Mouse (Mus musculus): Measurements from ENCODE around the gene Wnt1. TPM values are rescaled to one million over a fixed set of nuclear protein-coding genes. Genes with fewer than 3 reads are reported as not detected.

Wnt1 gene
- polyA plus RNA-seq, 1 experiment from 2014 or later = 1.3 TPM

- H3K4me1 ChIP-seq = peaks cover 37% of the 10 kb centered on the region
- peaks cover 98% of the 10 kb centered on the region for H3K27me3 ChIP-seq (ENCODE audit: poor library complexity, severe bottlenecking)
- DNase-seq (ENCODE audit: extremely low spot score, low spot score) = no peak
- H3K9me3 ChIP-seq = no peaks in the 10 kb centered on the region; the same call in 1 of the 2 replicates
- 29% methylated on average over 6 of the region's 6 CpGs for WGBS
- no peaks in the 10 kb centered on the region for H3K36me3 ChIP-seq (replicated peaks)
- no peak overlapping the region for H3K4me3 ChIP-seq
- no peak overlapping the region for H3K27ac ChIP-seq
Observed at GRCm38 (mm10) chr15:98781166-98781565, 8.5 kb upstream of the Wnt1 start.

- no peak for DNase-seq (ENCODE audit: extremely low spot score, low spot score)
- Histone ChIP-seq H3K27ac (no peak overlapping the region), H3K27me3 (ENCODE audit: poor library complexity, severe bottlenecking) (peaks cover 98% of the 10 kb centered on the region), H3K9me3 (no peaks in the 10 kb centered on the region; the same call in 1 of the 2 replicates), H3K36me3 (replicated peaks) (no peaks in the 10 kb centered on the region), H3K4me1 (peaks cover 14% of the 10 kb centered on the region), H3K4me3 (no peak overlapping the region)
- 43% methylated on average over 7 of the region's 7 CpGs for WGBS
Observed at GRCm38 (mm10) chr15:98785744-98786143, 3.9 kb upstream of the Wnt1 start.

GRCm38 (mm10) chr15:98787930-98788329, 1.7 kb upstream of the Wnt1 start:
- Histone ChIP-seq H3K27me3 (ENCODE audit: poor library complexity, severe bottlenecking) (peaks cover 98% of the 10 kb centered on the region), H3K4me3 (no peak overlapping the region), H3K9me3 (no peaks in the 10 kb centered on the region; the same call in 1 of the 2 replicates), H3K4me1 (peaks cover 35% of the 10 kb centered on the region), H3K27ac (no peak overlapping the region), H3K36me3 (replicated peaks) (no peaks in the 10 kb centered on the region)
- DNase-seq (ENCODE audit: extremely low spot score, low spot score) = no peak
- WGBS = 44% methylated on average over 4 of the region's 4 CpGs

- H3K4me3 ChIP-seq = peak overlapping the region; percentile 31
- H3K27ac ChIP-seq = 0 out of 2 replicates have a peak overlapping the region, but pooled peaks have one; percentile 30
- no peak for DNase-seq (ENCODE audit: extremely low spot score, low spot score)
- peaks cover 100% of the 10 kb centered on the region for H3K27me3 ChIP-seq (ENCODE audit: poor library complexity, severe bottlenecking)
- 12% methylated on average over 24 of the region's 24 CpGs for WGBS
- no peaks in the 10 kb centered on the region; the same call in 1 of the 2 replicates for H3K9me3 ChIP-seq
- peaks cover 42% of the 10 kb centered on the region for H3K4me1 ChIP-seq
- no peaks in the 10 kb centered on the region for H3K36me3 ChIP-seq (replicated peaks)
Observed at GRCm38 (mm10) chr15:98788972-98789660, 541 bp upstream of the Wnt1 start.

GRCm38 (mm10) chr15:98790761-98791160, 1.1 kb downstream of the Wnt1 start:
- WGBS = under 1% methylated on average over 23 of the region's 23 CpGs
- peak overlapping the region; percentile 15 for H3K4me3 ChIP-seq
- no peak for DNase-seq (ENCODE audit: extremely low spot score, low spot score)
- H3K36me3 ChIP-seq (replicated peaks) = no peaks in the 10 kb centered on the region
- H3K27ac ChIP-seq = no peak overlapping the region
- peaks cover 100% of the 10 kb centered on the region for H3K27me3 ChIP-seq (ENCODE audit: poor library complexity, severe bottlenecking)
- H3K4me1 ChIP-seq = peaks cover 48% of the 10 kb centered on the region
- H3K9me3 ChIP-seq = no peaks in the 10 kb centered on the region; the same call in 1 of the 2 replicates

GRCm38 (mm10) chr15:98791221-98791620, 1.6 kb downstream of the Wnt1 start:
- no peaks in the 10 kb centered on the region for H3K9me3 ChIP-seq
- H3K27me3 ChIP-seq (ENCODE audit: poor library complexity, severe bottlenecking) = peaks cover 100% of the 10 kb centered on the region
- peaks cover 52% of the 10 kb centered on the region for H3K4me1 ChIP-seq
- H3K27ac ChIP-seq = no peak overlapping the region
- H3K4me3 ChIP-seq = peak overlapping the region; percentile 15; the same call in 1 of the 2 replicates
- DNase-seq (ENCODE audit: extremely low spot score, low spot score) = peak; percentile 40
- no peaks in the 10 kb centered on the region for H3K36me3 ChIP-seq (replicated peaks)
- 1% methylated on average over 12 of the region's 12 CpGs for WGBS

GRCm38 (mm10) chr15:98791771-98792170, 2.1 kb downstream of the Wnt1 start:
- H3K27me3 ChIP-seq (ENCODE audit: poor library complexity, severe bottlenecking) = peaks cover 100% of the 10 kb centered on the region
- no peak overlapping the region for H3K27ac ChIP-seq
- DNase-seq (ENCODE audit: extremely low spot score, low spot score) = no peak
- no peaks in the 10 kb centered on the region for H3K36me3 ChIP-seq (replicated peaks)
- WGBS = under 1% methylated on average over 23 of the region's 23 CpGs
- H3K9me3 ChIP-seq = no peaks in the 10 kb centered on the region
- peak overlapping the region; percentile 15; the same call in 1 of the 2 replicates for H3K4me3 ChIP-seq
- peaks cover 58% of the 10 kb centered on the region for H3K4me1 ChIP-seq

- no peak for DNase-seq (ENCODE audit: extremely low spot score, low spot score)
Observed at GRCm38 (mm10) chr15:98792233-98793020, 2.8 kb downstream of the Wnt1 start.

GRCm38 (mm10) chr15:98793141-98793698, 3.6 kb downstream of the Wnt1 start:
- no peak overlapping the region for H3K27ac ChIP-seq
- H3K4me3 ChIP-seq = peak overlapping the region; percentile 7; the same call in 1 of the 2 replicates
- peaks cover 72% of the 10 kb centered on the region for H3K4me1 ChIP-seq
- no peaks in the 10 kb centered on the region for H3K9me3 ChIP-seq
- WGBS = 6% methylated on average over 13 of the region's 13 CpGs
- H3K36me3 ChIP-seq (replicated peaks) = no peaks in the 10 kb centered on the region
- peaks cover 100% of the 10 kb centered on the region for H3K27me3 ChIP-seq (ENCODE audit: poor library complexity, severe bottlenecking)
- DNase-seq (ENCODE audit: extremely low spot score, low spot score) = no peak

More at GRCm38 (mm10) chr15:98792233-98793020, 2.8 kb downstream of the Wnt1 start:
- Histone ChIP-seq H3K27me3 (ENCODE audit: poor library complexity, severe bottlenecking) (peaks cover 100% of the 10 kb centered on the region), H3K36me3 (replicated peaks) (no peaks in the 10 kb centered on the region), H3K4me3 (peak overlapping the region; percentile 15), H3K27ac (no peak overlapping the region), H3K9me3 (no peaks in the 10 kb centered on the region), H3K4me1 (peaks cover 64% of the 10 kb centered on the region)
- WGBS = 2% methylated on average over 75 of the region's 75 CpGs

GRCm38 (mm10) chr15:98796803-98797595, 7.3 kb downstream of the Wnt1 start:
- H3K4me3 ChIP-seq = peak overlapping the region; percentile 32; the same call in 1 of the 2 replicates
- peaks cover 100% of the 10 kb centered on the region for H3K27me3 ChIP-seq (ENCODE audit: poor library complexity, severe bottlenecking)
- H3K27ac ChIP-seq = no peak overlapping the region
- H3K4me1 ChIP-seq = peaks cover 55% of the 10 kb centered on the region
- H3K9me3 ChIP-seq = no peaks in the 10 kb centered on the region
- WGBS = 2% methylated on average over 13 of the region's 13 CpGs
- no peak for DNase-seq (ENCODE audit: extremely low spot score, low spot score)
- H3K36me3 ChIP-seq (replicated peaks) = no peaks in the 10 kb centered on the region

- Histone ChIP-seq H3K27ac (peak overlapping the region; percentile 44; the same call in 1 of the 2 replicates), H3K4me3 (peak overlapping the region; percentile 32; the same call in 1 of the 2 replicates), H3K27me3 (ENCODE audit: poor library complexity, severe bottlenecking) (peaks cover 100% of the 10 kb centered on the region), H3K4me1 (peaks cover 49% of the 10 kb centered on the region), H3K9me3 (no peaks in the 10 kb centered on the region), H3K36me3 (replicated peaks) (no peaks in the 10 kb centered on the region)
- 1% methylated on average over 28 of the region's 28 CpGs for WGBS
- DNase-seq (ENCODE audit: extremely low spot score, low spot score) = peak; percentile 95
Observed at GRCm38 (mm10) chr15:98797835-98798492, 8.3 kb downstream of the Wnt1 start.
